Mouse (Mus musculus) ES-E14 (cell line): ENCODE data around the gene Afap1. TPM values are rescaled to one million over a fixed set of nuclear protein-coding genes. Genes with fewer than 3 reads are reported as not detected.

ENCODE experiments used
- DNase-seq: peaks from one replicate; pipeline ENCODE4 v3.0.0-alpha.2; 2013; ENCODE audit warnings: low read depth, low spot score
- H3K27ac ChIP-seq: 2 replicates; pipeline ENCODE4 v1.5.1; 2012; ENCODE audit warnings: low read depth, mild to moderate bottlenecking, low read length, moderate library complexity, mixed read lengths; ENCODE audit not compliant: poor library complexity, insufficient read depth, severe bottlenecking
- H3K36me3 ChIP-seq: 2 replicates; pipeline ENCODE4 v1.6.1; 2012; ENCODE audit warnings: mild to moderate bottlenecking, low read length, moderate library complexity, mixed read lengths; ENCODE audit not compliant: control insufficient read depth, poor library complexity, insufficient read depth, severe bottlenecking
- H3K4me1 ChIP-seq, 2 experiments: fragments of 150-350 bp in 1 of 2; sonication (generic) in 1 of 2; 2 replicates each; pipeline ENCODE4 v1.6.1; 2012; ENCODE audit warnings: low read length in 2 of 2, mild to moderate bottlenecking in 1 of 2, mixed read lengths in 1 of 2; ENCODE audit not compliant: control insufficient read depth in 2 of 2, insufficient read depth in 2 of 2, poor library complexity in 1 of 2
- H3K4me3 ChIP-seq, 2 experiments: fragments of 150-350 bp in 1 of 2; sonication (generic) in 1 of 2; 2 replicates each; pipeline ENCODE4 v1.5.1; 2012; ENCODE audit warnings: low read length in 2 of 2, low read depth in 1 of 2, mild to moderate bottlenecking in 1 of 2, mixed read lengths in 1 of 2; ENCODE audit not compliant: insufficient read depth in 1 of 2, poor library complexity in 1 of 2, severe bottlenecking in 1 of 2
- H3K9ac ChIP-seq: 2 replicates; pipeline ENCODE4 v1.6.1; 2012; ENCODE audit warnings: low read depth, mild to moderate bottlenecking, low read length, mixed read lengths; ENCODE audit not compliant: poor library complexity, insufficient read depth, severe bottlenecking
- H3K9me3 ChIP-seq: fragments of 150-350 bp; sonication (generic); 2 replicates; pipeline ENCODE4 v1.6.1; 2012; ENCODE audit warnings: low read depth, mild to moderate bottlenecking, low read length; ENCODE audit not compliant: control insufficient read depth, insufficient read depth
- CHD2 ChIP-seq: IDR thresholded peaks from 2 replicates; pipeline ENCODE4 v1.6.1; 2014; ENCODE audit warnings: mild to moderate bottlenecking, low read depth, low read length, inconsistent platforms
- HCFC1 ChIP-seq: IDR thresholded peaks from 2 replicates; pipeline ENCODE4 v1.6.1; 2012; ENCODE audit warnings: low read length, inconsistent platforms, borderline replicate concordance; ENCODE audit not compliant: insufficient read depth
- MAFK ChIP-seq: IDR thresholded peaks from 2 replicates; pipeline ENCODE4 v1.6.1; 2014; ENCODE audit warnings: mild to moderate bottlenecking, low read depth, low read length, inconsistent platforms; ENCODE audit not compliant: insufficient read depth
- ZC3H11A ChIP-seq: IDR thresholded peaks from 2 replicates; pipeline ENCODE4 v1.6.1; 2012; ENCODE audit warnings: low read depth, mild to moderate bottlenecking, inconsistent platforms, low read length, borderline replicate concordance
- ZNF384 ChIP-seq: IDR thresholded peaks from 2 replicates; pipeline ENCODE4 v1.6.1; 2012; ENCODE audit warnings: low read depth, low read length, inconsistent platforms
- in situ Hi-C, 2 experiments: fragments of 600-800 bp; cut with MboI; formaldehyde crosslinking; loops; one replicate each; pipeline ENCODE4 v1.15.1; 2025; ENCODE audit warnings: low sequenced_read_pairs in 2 of 2, inconsistent platforms in 1 of 2; ENCODE audit not compliant: unreplicated experiment in 2 of 2
- total RNA-seq: library from RNA; depleted of rRNA; stranded (reverse); fragments of 300-350 nt; gene quantifications from 2 replicates; pipeline ENCODE4 v1.2.3, GENCODE M21; 2012

The Afap1 gene
- total RNA-seq, 1 experiment, result 13.7 TPM

- no peak for TF ChIP-seq HCFC1
- no peak for TF ChIP-seq CHD2
- no peak for TF ChIP-seq MAFK
- no peak for TF ChIP-seq ZC3H11A
- TF ChIP-seq ZNF384, result no peak
- Histone ChIP-seq H3K4me3 (no peak overlapping the region), H3K4me1 (no peaks in the 10 kb centered on the region), H3K9ac (no peak overlapping the region), H3K36me3 (peaks cover 8% of the 10 kb centered on the region; the same call in 1 of the 2 replicates), H3K27ac (no peak overlapping the region), H3K9me3 (no peaks in the 10 kb centered on the region)
- DNase-seq, result no peak
- in situ Hi-C loops, result loop anchor here in 1 of 2 experiments (5.0 kb wide), 1 partner anchor 85 kb away; no protein-coding TSS in a partner anchor
Observed at GRCm38 (mm10) chr5:35972739-35973138, 79.6 kb downstream of the Afap1 start.

- Histone ChIP-seq H3K9ac (no peak overlapping the region), H3K27ac (no peak overlapping the region)
- DNase-seq, result no peak
Observed at GRCm38 (mm10) chr5:35973800-35974199, 80.7 kb downstream of the Afap1 start.

GRCm38 (mm10) chr5:35974265-35974664 lies 81.1 kb downstream of the Afap1 start:
- Histone ChIP-seq H3K4me1 (no peaks in the 10 kb centered on the region), H3K9me3 (no peaks in the 10 kb centered on the region), H3K36me3 (peaks cover 8% of the 10 kb centered on the region; the same call in 1 of the 2 replicates), H3K9ac (no peak overlapping the region), H3K27ac (no peak overlapping the region), H3K4me3 (no peak overlapping the region)
- no peak for DNase-seq
- in situ Hi-C loops, result loop anchor here in 1 of 2 experiments (5.0 kb wide), 1 partner anchor 87 kb away; no protein-coding TSS in a partner anchor
- TF ChIP-seq ZNF384 (no peak), CHD2 (no peak), ZC3H11A (no peak), MAFK (no peak), HCFC1 (no peak)

More at GRCm38 (mm10) chr5:35973800-35974199, 80.7 kb downstream of the Afap1 start:
- no peaks in the 10 kb centered on the region for H3K9me3 ChIP-seq
- in situ Hi-C loops, result loop anchor here in 1 of 2 experiments (5.0 kb wide), 1 partner anchor 86 kb away; no protein-coding TSS in a partner anchor
- no peak overlapping the region for H3K4me3 ChIP-seq
- no peaks in the 10 kb centered on the region for H3K4me1 ChIP-seq
- H3K36me3 ChIP-seq, result peaks cover 8% of the 10 kb centered on the region; the same call in 1 of the 2 replicates
- TF ChIP-seq HCFC1, result no peak
- no peak for TF ChIP-seq ZC3H11A
- TF ChIP-seq MAFK, result no peak
- no peak for TF ChIP-seq ZNF384
- no peak for TF ChIP-seq CHD2

GRCm38 (mm10) chr5:35975681-35976080 lies 82.6 kb downstream of the Afap1 start:
- DNase-seq, result peak; percentile 45
- H3K36me3 ChIP-seq, result peaks cover 8% of the 10 kb centered on the region; the same call in 1 of the 2 replicates
- H3K4me3 ChIP-seq, result no peak overlapping the region
- H3K4me1 ChIP-seq, result no peaks in the 10 kb centered on the region
- no peaks in the 10 kb centered on the region for H3K9me3 ChIP-seq
- H3K9ac ChIP-seq, result no peak overlapping the region
- in situ Hi-C loops, result no loop called here
- TF ChIP-seq ZNF384 (no peak), CHD2 (no peak), ZC3H11A (peak; percentile 49; the same call in 1 of the 2 replicates)
- H3K27ac ChIP-seq, result no peak overlapping the region

GRCm38 (mm10) chr5:35980542-35980941 lies 87.4 kb downstream of the Afap1 start:
- no peaks in the 10 kb centered on the region for H3K9me3 ChIP-seq
- in situ Hi-C loops, result no loop called here
- H3K9ac ChIP-seq, result no peak overlapping the region
- TF ChIP-seq CHD2, result no peak
- no peak for TF ChIP-seq MAFK
- no peak for TF ChIP-seq HCFC1
- TF ChIP-seq ZNF384, result no peak
- TF ChIP-seq ZC3H11A, result no peak
- no peak overlapping the region for H3K4me3 ChIP-seq
- peaks cover 8% of the 10 kb centered on the region; the same call in 1 of the 2 replicates for H3K36me3 ChIP-seq
- DNase-seq, result no peak
- no peaks in the 10 kb centered on the region for H3K4me1 ChIP-seq
- no peak overlapping the region for H3K27ac ChIP-seq
